Mouse (Mus musculus) intestine, postnatal 0 days (tissue): ENCODE results near the gene Eef1e1. TPM values are rescaled to one million over a fixed set of nuclear protein-coding genes. Genes with fewer than 3 reads are reported as not detected.

Source experiments
- ATAC-seq: fragments of 200-750 bp; cut with Nextera tagmentation; 2 replicates; pipeline ENCODE4 v1.8.0; 2017; ENCODE audit warnings: mild to moderate bottlenecking, moderate TSS enrichment, moderate library complexity
- H3K27ac ChIP-seq: fragments of 300-500 bp; sonication (generic); 2 replicates; pipeline ENCODE4 v1.5.1; 2014; ENCODE audit warnings: mild to moderate bottlenecking, low read depth, low read length, moderate library complexity
- H3K27me3 ChIP-seq: fragments of 300-500 bp; sonication (generic); replicated peaks from 2 replicates; pipeline ENCODE4 v1.6.1; 2014; ENCODE audit warnings: low read length, mixed read lengths; ENCODE audit not compliant: control insufficient read depth, insufficient read depth
- H3K36me3 ChIP-seq: fragments of 300-500 bp; sonication (generic); 2 replicates; pipeline ENCODE4 v1.6.1; 2014; ENCODE audit warnings: mild to moderate bottlenecking, moderate library complexity; ENCODE audit not compliant: control insufficient read depth, insufficient read depth
- H3K4me1 ChIP-seq: fragments of 300-500 bp; sonication (generic); replicated peaks from 2 replicates; pipeline ENCODE4 v1.6.1; 2014; ENCODE audit warnings: antibody characterized with exemption, low read length, mixed read lengths; ENCODE audit not compliant: control insufficient read depth, insufficient read depth
- H3K4me2 ChIP-seq: fragments of 300-500 bp; sonication (generic); replicated peaks from 2 replicates; pipeline ENCODE4 v1.6.1; 2014; ENCODE audit warnings: low read depth, mild to moderate bottlenecking, moderate library complexity
- H3K4me3 ChIP-seq: fragments of 300-500 bp; sonication (generic); 2 replicates; pipeline ENCODE4 v1.5.1; 2014; ENCODE audit warnings: low read depth, low read length
- H3K9ac ChIP-seq: fragments of 300-500 bp; sonication (generic); 2 replicates; pipeline ENCODE4 v1.6.1; 2014; ENCODE audit warnings: mild to moderate bottlenecking, low read depth, low read length
- H3K9me3 ChIP-seq: fragments of 300-500 bp; sonication (generic); 2 replicates; pipeline ENCODE4 v1.6.1; 2016; ENCODE audit warnings: mixed run types; ENCODE audit not compliant: control insufficient read depth
- CTCF ChIP-seq: sonication (generic); IDR thresholded peaks from 2 replicates; pipeline ENCODE4 v1.5.1; 2016; ENCODE audit warnings: low read depth, mild to moderate bottlenecking, control low read depth, antibody characterized with exemption, moderate library complexity
- WGBS: fragments of 180-500 bp; shearing (Covaris S2); extraction: QIAGEN DNeasy Blood & Tissue Kit; methylation state at CpG from one replicate; pipeline ENCODE4 v1.1.7; 2014; 5-methylcytosine and 5-hydroxymethylcytosine counted together
- polyA plus RNA-seq: library from polyadenylated mRNA; unstranded; fragments of >200 nt; fragmentation: Nextera tagmentation; extraction: Ambion mirVana; gene quantifications from 2 replicates; pipeline ENCODE4 v1.2.1, GENCODE M21; 2015

Gene Eef1e1
- polyA plus RNA-seq, 1 experiment from 2014 or later, result 34.9 TPM

- Histone ChIP-seq H3K9ac (no peak overlapping the region), H3K27ac (no peak overlapping the region), H3K36me3 (no peaks in the 10 kb centered on the region), H3K4me2 (no peak overlapping the region), H3K4me3 (no peak overlapping the region), H3K4me1 (no peaks in the 10 kb centered on the region), H3K27me3 (no peaks in the 10 kb centered on the region), H3K9me3 (no peaks in the 10 kb centered on the region)
- ATAC-seq, result no peak
- no peak for TF ChIP-seq CTCF
- WGBS, result 76% methylated on average over 4 of the region's 4 CpGs
These were observed 62.4 kb downstream of the Eef1e1 start for GRCm38 (mm10) chr13:38596461-38596860.

Other genes starting within 250 kb of the Eef1e1 start
- 96.2 and 106 TPM in 2 replicates for gene Txndc5, start 130.2 kb downstream of the Eef1e1 start, polyA plus RNA-seq
- gene Bloc1s5, start 23.9 kb downstream of the Eef1e1 start, polyA plus RNA-seq, result 10.6 and 11.4 TPM in 2 replicates